Mouse (Mus musculus) cortical plate, adult 2 months (tissue): Measurements from ENCODE around the gene Ak2. TPM values are rescaled to one million over a fixed set of nuclear protein-coding genes. Genes with fewer than 3 reads are reported as not detected.

Experiments
- H3K27ac ChIP-seq: fragments of 200-500 bp; 2 replicates; pipeline ENCODE4 v1.5.1; 2012; ENCODE audit warnings: low read length, control low read depth, inconsistent platforms; ENCODE audit not compliant: insufficient read depth
- H3K4me1 ChIP-seq: fragments of 200-500 bp; 2 replicates; pipeline ENCODE4 v1.6.1; 2011; ENCODE audit warnings: low read length; ENCODE audit not compliant: control insufficient read depth, insufficient read depth
- H3K4me3 ChIP-seq: fragments of 200-500 bp; 2 replicates; pipeline ENCODE4 v1.5.1; 2011; ENCODE audit warnings: mild to moderate bottlenecking, low read length, control low read depth; ENCODE audit not compliant: insufficient read depth
- CTCF ChIP-seq: fragments of 200-500 bp; IDR thresholded peaks from 2 replicates; pipeline ENCODE4 v1.5.1; 2011; ENCODE audit warnings: mild to moderate bottlenecking, control low read depth, low read length; ENCODE audit not compliant: insufficient read depth; ENCODE audit errors: extremely low read depth
- POLR2A ChIP-seq: fragments of 200-500 bp; IDR thresholded peaks from 2 replicates; pipeline ENCODE4 v1.6.1; 2011; ENCODE audit warnings: mild to moderate bottlenecking, low read length, control low read depth; ENCODE audit not compliant: insufficient read depth; ENCODE audit errors: extremely low read depth
- polyA plus RNA-seq: library from polyadenylated mRNA; depleted of rRNA; stranded (reverse); fragments of >200 nt; gene quantifications from 2 replicates; pipeline ENCODE4 v1.2.3, GENCODE M21; 2012

The Ak2 gene
- polyA plus RNA-seq, 1 experiment, result 36.3 TPM

GRCm38 (mm10) chr4:128971065-128971694 is 20.6 kb upstream of the Ak2 start:
- TF ChIP-seq POLR2A, result no peak
- TF ChIP-seq CTCF, result peak; percentile 84
- Histone ChIP-seq H3K27ac (no peak overlapping the region), H3K4me3 (no peak overlapping the region), H3K4me1 (no peaks in the 10 kb centered on the region)

DNA sequence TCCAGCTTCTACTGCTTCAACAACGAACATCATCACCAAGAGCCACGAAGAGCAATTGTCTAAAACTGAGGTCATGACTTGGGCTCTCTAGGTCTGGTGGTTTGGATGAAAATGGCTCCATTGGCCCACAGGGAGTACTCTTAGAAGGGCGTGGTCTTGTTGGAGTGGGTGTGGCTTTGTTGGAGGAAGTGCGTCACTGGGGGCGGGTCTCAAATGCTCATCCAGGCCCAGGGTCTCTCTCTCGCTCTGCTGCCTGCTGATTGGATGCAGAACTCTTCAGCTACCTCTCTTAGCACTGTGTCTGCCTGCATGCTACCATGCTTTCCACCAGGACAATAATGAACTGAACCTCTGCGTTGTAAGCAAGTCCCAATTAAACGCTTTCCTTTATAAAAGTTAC is 17.1 kb upstream of the Ak2 start:
- Histone ChIP-seq H3K4me3 (no peak overlapping the region), H3K27ac (no peak overlapping the region)

DNA sequence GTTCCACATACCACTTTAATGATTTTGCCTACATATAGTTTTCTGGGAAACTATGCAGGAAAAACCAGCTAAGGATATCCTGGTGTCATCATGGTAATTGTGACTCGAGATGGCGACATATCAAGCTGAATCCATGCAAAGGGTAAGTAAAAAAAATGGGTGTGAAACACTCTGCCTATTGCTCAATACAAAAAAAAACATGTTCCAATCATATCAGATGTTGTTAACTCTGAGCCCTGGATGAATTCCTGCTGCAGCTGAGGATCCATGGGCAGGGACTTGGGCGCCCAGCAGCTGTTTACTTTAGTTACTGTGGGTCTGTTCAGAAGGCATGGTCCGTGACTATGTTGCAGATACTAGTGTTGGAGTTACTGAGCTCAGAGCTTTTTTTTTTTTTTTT is 15.2 kb upstream of the Ak2 start:
- TF ChIP-seq POLR2A (no peak), CTCF (no peak)
- Histone ChIP-seq H3K27ac (no peak overlapping the region), H3K4me1 (no peaks in the 10 kb centered on the region), H3K4me3 (no peak overlapping the region)

More for the DNA sequence above, 17.1 kb upstream of the Ak2 start:
- no peak for TF ChIP-seq POLR2A
- no peak for TF ChIP-seq CTCF
- H3K4me1 ChIP-seq, result no peaks in the 10 kb centered on the region

- no peak overlapping the region for H3K4me3 ChIP-seq
- TF ChIP-seq CTCF (no peak), POLR2A (no peak)
- no peak overlapping the region for H3K27ac ChIP-seq
- H3K4me1 ChIP-seq, result no peaks in the 10 kb centered on the region
Observed at GRCm38 (mm10) chr4:128977217-128977616, 14.5 kb upstream of the Ak2 start.

DNA sequence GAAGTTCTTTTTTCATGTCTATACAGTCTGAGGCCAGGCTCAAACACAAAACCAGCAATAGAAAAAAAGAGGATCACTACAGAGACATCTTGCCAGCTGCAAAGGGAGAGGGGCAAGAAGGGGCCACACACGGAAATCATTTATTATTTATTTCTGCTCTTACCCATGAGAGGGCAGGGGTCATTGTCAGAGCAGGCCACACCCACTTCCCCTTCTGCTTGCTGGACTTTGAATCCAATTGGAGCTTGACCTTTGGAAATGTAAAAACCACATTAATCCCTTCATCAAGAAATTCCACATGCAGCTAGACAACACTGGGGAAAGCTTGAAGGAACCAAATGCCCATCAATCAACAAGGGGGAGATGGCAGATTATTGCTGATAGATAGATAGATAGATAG is 13.1 kb upstream of the Ak2 start:
- H3K4me3 ChIP-seq, result no peak overlapping the region
- H3K27ac ChIP-seq, result no peak overlapping the region
- TF ChIP-seq CTCF, result no peak
- TF ChIP-seq POLR2A, result no peak
- no peaks in the 10 kb centered on the region for H3K4me1 ChIP-seq

DNA sequence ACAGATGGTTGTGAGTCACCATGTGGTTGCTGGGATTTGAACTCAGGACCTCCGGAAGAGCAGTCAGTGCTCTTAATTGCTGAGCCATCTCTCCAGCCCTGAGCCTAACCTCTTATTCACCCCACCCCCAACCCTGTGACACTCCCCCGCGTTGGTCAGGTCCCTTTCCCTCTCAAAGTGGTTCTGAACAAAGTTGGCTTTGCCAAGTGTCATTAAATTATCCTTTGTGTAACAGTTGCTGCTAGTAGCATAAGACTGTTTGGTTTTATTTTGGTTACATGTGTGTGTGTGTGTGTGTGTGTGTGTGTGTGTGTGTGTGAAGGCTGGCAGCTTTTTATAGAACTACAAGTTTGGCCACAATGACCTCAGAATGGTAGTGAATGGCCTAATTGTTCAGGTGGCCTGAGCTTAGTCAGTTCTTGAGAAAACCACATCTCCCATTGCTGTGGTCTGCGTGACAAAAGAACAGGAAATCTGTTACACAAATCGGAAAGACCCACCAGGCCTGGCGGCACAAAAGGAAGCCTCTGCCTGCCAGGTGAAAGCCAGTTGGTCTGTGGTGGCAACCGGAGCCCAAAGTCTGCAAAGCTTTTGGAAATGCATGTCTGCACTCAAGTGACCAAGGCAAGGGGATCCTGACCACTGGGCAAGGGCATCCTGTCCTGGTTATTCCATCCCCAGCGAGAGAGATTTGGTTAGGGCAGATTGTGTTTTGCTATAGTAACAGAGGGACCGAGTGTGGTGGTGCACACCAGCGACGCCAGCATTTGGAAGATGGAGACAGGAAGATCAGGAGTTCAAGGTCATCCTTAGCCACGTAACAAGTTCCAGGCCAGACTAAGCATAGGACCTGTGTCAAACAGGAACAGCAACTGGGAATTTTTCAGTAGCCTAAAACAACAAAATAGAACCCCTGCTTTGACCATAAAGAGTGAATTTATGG is 10.6 kb upstream of the Ak2 start:
- Histone ChIP-seq H3K27ac (no peak overlapping the region), H3K4me3 (no peak overlapping the region)
- no peak for TF ChIP-seq CTCF
- no peak for TF ChIP-seq POLR2A

GRCm38 (mm10) chr4:128981833-128982180 is 10.0 kb upstream of the Ak2 start:
- H3K4me1 ChIP-seq, result no peaks in the 10 kb centered on the region
- H3K4me3 ChIP-seq, result no peak overlapping the region
- no peak overlapping the region for H3K27ac ChIP-seq
- no peak for TF ChIP-seq CTCF
- TF ChIP-seq POLR2A, result no peak

More for the DNA sequence above, 10.6 kb upstream of the Ak2 start:
- no peaks in the 10 kb centered on the region for H3K4me1 ChIP-seq

DNA sequence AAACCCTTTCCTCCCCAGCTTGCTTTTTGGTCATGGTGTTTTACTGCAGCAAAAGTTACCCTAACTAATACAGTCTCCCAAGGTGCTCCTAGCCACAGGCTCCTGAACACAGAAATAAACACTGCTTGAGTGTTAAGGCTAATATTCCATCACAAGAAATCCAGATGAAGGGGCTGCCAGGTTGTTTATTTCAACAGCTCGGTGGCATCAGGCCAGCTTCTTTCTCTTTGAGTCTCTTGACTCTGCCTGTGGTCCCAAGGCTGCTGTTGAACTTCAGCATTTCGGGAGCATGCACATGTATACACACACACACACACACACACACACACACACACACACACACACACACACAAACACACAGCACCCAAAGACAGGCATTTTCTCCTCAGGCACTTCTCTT is 8.6 kb upstream of the Ak2 start:
- no peaks in the 10 kb centered on the region for H3K4me1 ChIP-seq
- no peak for TF ChIP-seq POLR2A
- TF ChIP-seq CTCF, result no peak
- H3K4me3 ChIP-seq, result no peak overlapping the region
- no peak overlapping the region for H3K27ac ChIP-seq

GRCm38 (mm10) chr4:128983656-128984055 is 8.1 kb upstream of the Ak2 start:
- H3K27ac ChIP-seq, result no peak overlapping the region
- no peak for TF ChIP-seq POLR2A
- TF ChIP-seq CTCF, result no peak
- H3K4me1 ChIP-seq, result no peaks in the 10 kb centered on the region
- no peak overlapping the region for H3K4me3 ChIP-seq

DNA sequence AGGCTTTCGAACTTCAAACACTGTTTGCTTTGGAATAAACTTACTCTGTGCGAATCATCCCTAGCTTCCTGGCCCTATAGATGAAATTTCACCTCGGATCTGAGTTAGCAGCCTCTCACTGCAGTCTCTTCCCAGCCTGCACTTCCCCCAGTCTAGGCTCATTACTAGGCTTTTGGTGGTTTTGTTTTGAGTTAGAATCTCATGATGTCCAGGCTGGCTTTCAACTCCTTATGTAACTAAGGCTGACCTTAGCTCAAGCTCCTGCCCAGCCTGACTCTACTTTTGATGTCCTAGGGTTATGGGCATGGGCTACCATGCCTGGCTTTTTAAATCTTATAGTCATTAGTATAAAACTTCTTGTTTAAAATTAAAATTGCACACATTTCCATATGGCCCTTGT is 7.2 kb upstream of the Ak2 start:
- TF ChIP-seq POLR2A, result no peak
- TF ChIP-seq CTCF, result no peak
- Histone ChIP-seq H3K4me3 (no peak overlapping the region), H3K4me1 (no peaks in the 10 kb centered on the region), H3K27ac (no peak overlapping the region)
